Mouse (Mus musculus) ES-Bruce4 (cell line): ENCODE data around the gene Elovl6. TPM values are rescaled to one million over a fixed set of nuclear protein-coding genes. Genes with fewer than 3 reads are reported as not detected.
A peak's percentile ranks its signal among the peaks of the same experiment; 100 is the strongest.

Source experiments
- H3K27ac ChIP-seq: 2 replicates; pipeline ENCODE4 v1.5.1; 2012; ENCODE audit warnings: low read length, inconsistent platforms; ENCODE audit not compliant: insufficient read depth
- H3K27me3 ChIP-seq: 2 replicates; pipeline ENCODE4 v1.6.1; 2012; ENCODE audit warnings: mild to moderate bottlenecking, low read length, inconsistent platforms; ENCODE audit not compliant: control insufficient read depth, poor library complexity, insufficient read depth, severe bottlenecking
- H3K36me3 ChIP-seq: 2 replicates; pipeline ENCODE4 v1.6.1; 2012; ENCODE audit warnings: inconsistent platforms, mild to moderate bottlenecking, low read length, moderate library complexity; ENCODE audit not compliant: control insufficient read depth, poor library complexity, insufficient read depth, severe bottlenecking
- H3K4me1 ChIP-seq: one replicate; pipeline ENCODE4 v1.8.1; 2011; ENCODE audit warnings: low read length; ENCODE audit not compliant: control insufficient read depth, insufficient read depth
- H3K4me3 ChIP-seq: 2 replicates; pipeline ENCODE4 v1.5.1; 2011; ENCODE audit warnings: low read depth, mild to moderate bottlenecking, low read length
- H3K9ac ChIP-seq: 2 replicates; pipeline ENCODE4 v1.6.1; 2012; ENCODE audit warnings: low read depth, mild to moderate bottlenecking, inconsistent platforms; ENCODE audit not compliant: poor library complexity, severe bottlenecking
- H3K9me3 ChIP-seq: replicated peaks from 2 replicates; pipeline ENCODE4 v1.6.1; 2012; ENCODE audit warnings: mild to moderate bottlenecking, low read length, inconsistent platforms; ENCODE audit not compliant: control insufficient read depth, poor library complexity, insufficient read depth, severe bottlenecking
- CTCF ChIP-seq: IDR thresholded peaks from one replicate; pipeline ENCODE4 v1.8.1; 2011; ENCODE audit warnings: low read depth, low read length
- EP300 ChIP-seq: IDR thresholded peaks from 2 replicates; pipeline ENCODE4 v1.6.1; 2011; ENCODE audit warnings: low read depth, low read length; ENCODE audit not compliant: insufficient read depth
- POLR2A ChIP-seq: IDR thresholded peaks from one replicate; pipeline ENCODE4 v1.8.1; 2011; ENCODE audit warnings: low read length; ENCODE audit not compliant: insufficient read depth
- polyA plus RNA-seq: library from polyadenylated mRNA; stranded (reverse); fragments of >200 nt; gene quantifications from 2 replicates; pipeline ENCODE4 v1.2.4, GENCODE M21; 2011; ENCODE audit warnings: low read depth; ENCODE audit not compliant: missing spikeins, insufficient read depth, insufficient read length

Gene Elovl6
- polyA plus RNA-seq, 1 experiment = 124 TPM

GRCm38 (mm10) chr3:129507736-129508135, 24.4 kb upstream of the Elovl6 start:
- no peak overlapping the region for H3K4me3 ChIP-seq
- H3K9ac ChIP-seq = no peak overlapping the region
- no peaks in the 10 kb centered on the region for H3K9me3 ChIP-seq
- no peak overlapping the region for H3K27ac ChIP-seq
- no peaks in the 10 kb centered on the region for H3K4me1 ChIP-seq
- TF ChIP-seq CTCF (no peak), POLR2A (no peak), EP300 (no peak)
- no peaks in the 10 kb centered on the region; the same call in 1 of the 2 replicates for H3K27me3 ChIP-seq
- H3K36me3 ChIP-seq = no peaks in the 10 kb centered on the region

GRCm38 (mm10) chr3:129508571-129508970, 23.6 kb upstream of the Elovl6 start:
- Histone ChIP-seq H3K4me3 (no peak overlapping the region), H3K4me1 (no peaks in the 10 kb centered on the region), H3K9ac (no peak overlapping the region), H3K27me3 (no peaks in the 10 kb centered on the region; the same call in 1 of the 2 replicates), H3K27ac (no peak overlapping the region), H3K36me3 (no peaks in the 10 kb centered on the region), H3K9me3 (no peaks in the 10 kb centered on the region)
- TF ChIP-seq EP300 = peak; percentile 64; the same call in 1 of the 2 replicates
- no peak for TF ChIP-seq POLR2A
- TF ChIP-seq CTCF = no peak

GRCm38 (mm10) chr3:129509725-129510124, 22.4 kb upstream of the Elovl6 start:
- H3K4me3 ChIP-seq = no peak overlapping the region
- H3K36me3 ChIP-seq = no peaks in the 10 kb centered on the region
- no peaks in the 10 kb centered on the region; the same call in 1 of the 2 replicates for H3K27me3 ChIP-seq
- H3K4me1 ChIP-seq = no peaks in the 10 kb centered on the region
- H3K27ac ChIP-seq = no peak overlapping the region
- H3K9me3 ChIP-seq = no peaks in the 10 kb centered on the region
- TF ChIP-seq CTCF (no peak), EP300 (no peak), POLR2A (no peak)
- H3K9ac ChIP-seq = no peak overlapping the region

GRCm38 (mm10) chr3:129515863-129516436, 16.2 kb upstream of the Elovl6 start:
- H3K9ac ChIP-seq = no peak overlapping the region
- H3K27me3 ChIP-seq = no peaks in the 10 kb centered on the region
- TF ChIP-seq EP300 (no peak), CTCF (no peak), POLR2A (no peak)
- no peak overlapping the region for H3K27ac ChIP-seq
- no peaks in the 10 kb centered on the region for H3K9me3 ChIP-seq
- no peaks in the 10 kb centered on the region for H3K36me3 ChIP-seq
- no peaks in the 10 kb centered on the region for H3K4me1 ChIP-seq
- H3K4me3 ChIP-seq = no peak overlapping the region

- no peak overlapping the region for H3K27ac ChIP-seq
- no peaks in the 10 kb centered on the region for H3K36me3 ChIP-seq
- H3K4me3 ChIP-seq = no peak overlapping the region
- H3K9me3 ChIP-seq = no peaks in the 10 kb centered on the region
- no peaks in the 10 kb centered on the region for H3K4me1 ChIP-seq
- TF ChIP-seq EP300 (no peak), CTCF (no peak), POLR2A (no peak)
- no peak overlapping the region for H3K9ac ChIP-seq
- H3K27me3 ChIP-seq = no peaks in the 10 kb centered on the region
Measured at GRCm38 (mm10) chr3:129520499-129520898, 11.7 kb upstream of the Elovl6 start.

- H3K9me3 ChIP-seq = no peaks in the 10 kb centered on the region
- H3K4me1 ChIP-seq = no peaks in the 10 kb centered on the region
- H3K36me3 ChIP-seq = no peaks in the 10 kb centered on the region
- H3K9ac ChIP-seq = no peak overlapping the region
- no peaks in the 10 kb centered on the region for H3K27me3 ChIP-seq
- TF ChIP-seq CTCF = no peak
- TF ChIP-seq EP300 = no peak
- TF ChIP-seq POLR2A = no peak
- no peak overlapping the region for H3K4me3 ChIP-seq
- H3K27ac ChIP-seq = no peak overlapping the region
Measured at GRCm38 (mm10) chr3:129523456-129524143, 8.6 kb upstream of the Elovl6 start.
